Mouse (Mus musculus) G1E (cell line): ENCODE measurements around the gene Cdk6.

ENCODE experiments used
- CTCF ChIP-seq: IDR thresholded peaks from 2 replicates; pipeline ENCODE4 v1.5.1; 2012; ENCODE audit warnings: low read depth, low read length, inconsistent platforms, mixed read lengths
- GATA1 ChIP-seq: IDR thresholded peaks from 2 replicates; pipeline ENCODE4 v1.6.1; 2012; ENCODE audit warnings: borderline replicate concordance, low read length, inconsistent platforms, mixed read lengths

DNA sequence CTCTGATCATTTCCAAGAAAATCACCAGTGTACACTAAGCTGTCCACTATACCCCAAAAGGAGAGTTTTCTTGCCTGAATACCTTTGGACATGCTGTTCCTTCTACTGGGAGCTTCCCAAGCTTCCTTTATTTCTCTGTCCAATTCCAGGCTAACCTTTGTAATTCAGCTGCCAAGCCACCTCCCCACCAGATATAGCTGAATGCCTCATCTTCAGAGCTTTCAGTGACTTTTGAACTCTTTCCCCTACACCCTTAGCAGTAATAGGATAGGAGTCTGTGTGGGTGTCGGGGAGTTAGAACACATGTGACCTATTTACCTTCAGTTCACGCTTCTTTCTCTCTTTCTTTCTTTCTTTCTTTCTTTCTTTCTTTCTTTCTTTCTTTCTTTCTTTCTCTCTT lies 34.9 kb downstream of the Cdk6 start:
- TF ChIP-seq CTCF (no peak), GATA1 (no peak)
